Mouse (Mus musculus): ENCODE results near the gene Olfr91. TPM values are rescaled to one million over a fixed set of nuclear protein-coding genes. Genes with fewer than 3 reads are reported as not detected.

Gene Olfr91
- total and polyA plus RNA-seq, 2 experiments from 2014 or later: not detected

DNA sequence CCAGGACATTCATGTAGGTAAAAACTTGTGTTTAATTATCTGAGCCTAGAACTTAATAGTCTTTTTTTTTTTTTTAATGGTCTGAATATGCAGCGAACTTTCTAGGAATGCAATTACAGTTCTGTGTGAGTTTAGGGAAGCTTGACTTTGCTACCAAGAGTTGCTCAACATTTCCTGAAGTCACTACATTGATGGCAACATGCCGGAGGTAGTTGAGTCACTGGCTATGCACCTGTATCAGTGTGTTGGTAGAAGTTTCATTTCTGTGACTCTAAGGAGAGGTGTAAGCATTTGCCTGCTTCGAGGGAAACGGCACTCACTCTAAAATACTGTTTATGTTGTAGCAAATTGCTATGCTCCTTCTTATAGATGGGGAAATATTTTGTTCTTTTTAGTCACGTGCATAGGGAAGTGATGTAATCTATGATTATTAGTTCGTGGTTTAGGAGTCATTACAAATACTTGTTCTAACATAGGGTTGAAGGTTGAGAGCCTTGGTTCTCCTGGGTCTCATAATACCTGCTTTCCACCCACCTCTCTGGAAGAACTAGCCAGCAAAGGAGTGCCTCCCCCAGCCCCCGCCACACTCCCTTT lies 53.3 kb downstream of the Olfr91 start:
- Histone ChIP-seq H3K9ac (peak overlapping the region; percentile 98), H3K4me1 (ENCODE audit: insufficient read depth) (0 out of 2 replicates have a peak, but pooled peaks cover 4% of the 10 kb centered on the region), H3K4me2 (ENCODE audit: low read depth) (peak overlapping the region; percentile 84), H3K4me3 (ENCODE audit: low read depth, low read length) (peak overlapping the region; percentile 95), H3K36me3 (ENCODE audit: insufficient read depth) (no peaks in the 10 kb centered on the region), H3K9me3 (ENCODE audit: low read length) (no peaks in the 10 kb centered on the region), H3K27me3 (ENCODE audit: insufficient read depth, low read length) (no peaks in the 10 kb centered on the region), H3K27ac (ENCODE audit: low read depth, low read length) (peak overlapping the region; percentile 94)
- 62% methylated on average over 7 of the region's 7 CpGs for WGBS
- ATAC-seq: no peak
- no peak for TF ChIP-seq CTCF (IDR thresholded peaks at IDR 0.05; ENCODE audit: low read depth)
- no peak for DNase-seq

Other genes with a start within 250 kb of the Olfr91 start
- gene Trim15, start 231.1 kb downstream of the Olfr91 start, total RNA-seq (2014; rRNA removed): 0.15 and 0.19 TPM in 2 replicates
- gene Trim15, start 231.1 kb downstream of the Olfr91 start, polyA plus RNA-seq (2015; fragmentation: Nextera tagmentation; extraction: Ambion mirVana): 0.23 and 0.31 TPM in 2 replicates
- 0.15 TPM in 1 of 2 replicates, not detected in the other for gene Trim10, start 228.7 kb downstream of the Olfr91 start, total RNA-seq (2014; rRNA removed)
- gene Trim10, start 228.7 kb downstream of the Olfr91 start, polyA plus RNA-seq (2015; fragmentation: Nextera tagmentation; extraction: Ambion mirVana): 0.14 and 0.22 TPM in 2 replicates
- 0.19 TPM in 1 of 2 replicates, not detected in the other for gene Trim40, start 208.2 kb downstream of the Olfr91 start, total RNA-seq (2014; rRNA removed)
- 0.12 TPM in 1 of 2 replicates, not detected in the other for gene Trim40, start 208.2 kb downstream of the Olfr91 start, polyA plus RNA-seq (2015; fragmentation: Nextera tagmentation; extraction: Ambion mirVana)
- not detected in 2 replicates for gene Trim31, start 200.2 kb downstream of the Olfr91 start, total RNA-seq (2014; rRNA removed)
- gene Trim31, start 200.2 kb downstream of the Olfr91 start, polyA plus RNA-seq (2015; fragmentation: Nextera tagmentation; extraction: Ambion mirVana): 0.06 TPM in 1 of 2 replicates, not detected in the other
- gene Rnf39, start 155.4 kb downstream of the Olfr91 start, total RNA-seq (2014; rRNA removed): 1.8 and 2.5 TPM in 2 replicates
- gene Rnf39, start 155.4 kb downstream of the Olfr91 start, polyA plus RNA-seq (2015; fragmentation: Nextera tagmentation; extraction: Ambion mirVana): 1.1 and 2.4 TPM in 2 replicates
- gene Ppp1r11, start 146.5 kb downstream of the Olfr91 start, total RNA-seq (2014; rRNA removed): 72.3 and 82.2 TPM in 2 replicates
- 157 and 183 TPM in 2 replicates for gene Ppp1r11, start 146.5 kb downstream of the Olfr91 start, polyA plus RNA-seq (2015; fragmentation: Nextera tagmentation; extraction: Ambion mirVana)
- 28.6 and 35.0 TPM in 2 replicates for gene Znrd1, start 139.7 kb downstream of the Olfr91 start, total RNA-seq (2014; rRNA removed)
- gene Znrd1, start 139.7 kb downstream of the Olfr91 start, polyA plus RNA-seq (2015; fragmentation: Nextera tagmentation; extraction: Ambion mirVana): 48.8 and 56.5 TPM in 2 replicates
- 2.0 and 3.4 TPM in 2 replicates for gene Znrd1as, start 139.7 kb downstream of the Olfr91 start, total RNA-seq (2014; rRNA removed)
- 2.6 and 3.7 TPM in 2 replicates for gene Znrd1as, start 139.7 kb downstream of the Olfr91 start, polyA plus RNA-seq (2015; fragmentation: Nextera tagmentation; extraction: Ambion mirVana)
- gene 2410137M14Rik, start 117.0 kb downstream of the Olfr91 start, total RNA-seq (2014; rRNA removed): 0.38 TPM in 1 of 2 replicates, not detected in the other
- 0.36 TPM in 1 of 2 replicates, not detected in the other for gene 2410137M14Rik, start 117.0 kb downstream of the Olfr91 start, polyA plus RNA-seq (2015; fragmentation: Nextera tagmentation; extraction: Ambion mirVana)
- 3.5 and 4.2 TPM in 2 replicates for gene H2-M5, start 108.7 kb downstream of the Olfr91 start, total RNA-seq (2014; rRNA removed)
- 0.52 and 1.5 TPM in 2 replicates for gene H2-M5, start 108.7 kb downstream of the Olfr91 start, polyA plus RNA-seq (2015; fragmentation: Nextera tagmentation; extraction: Ambion mirVana)
- 208 and 220 TPM in 2 replicates for gene Zfp57, start 97.1 kb downstream of the Olfr91 start, total RNA-seq (2014; rRNA removed)
- gene Zfp57, start 97.1 kb downstream of the Olfr91 start, polyA plus RNA-seq (2015; fragmentation: Nextera tagmentation; extraction: Ambion mirVana): 113 and 148 TPM in 2 replicates
- not detected in 2 replicates for gene Mog, start 74.9 kb downstream of the Olfr91 start, total RNA-seq (2014; rRNA removed)
- gene Mog, start 74.9 kb downstream of the Olfr91 start, polyA plus RNA-seq (2015; fragmentation: Nextera tagmentation; extraction: Ambion mirVana): 0.53 and 1.1 TPM in 2 replicates
- 353 and 416 TPM in 2 replicates for gene Gabbr1, start 52.3 kb downstream of the Olfr91 start, total RNA-seq (2014; rRNA removed)
- gene Gabbr1, start 52.3 kb downstream of the Olfr91 start, polyA plus RNA-seq (2015; fragmentation: Nextera tagmentation; extraction: Ambion mirVana): 58.1 and 80.1 TPM in 2 replicates
- not detected in 2 replicates for gene Olfr90, start 9.8 kb downstream of the Olfr91 start, total RNA-seq (2014; rRNA removed)
- gene Olfr90, start 9.8 kb downstream of the Olfr91 start, polyA plus RNA-seq (2015; fragmentation: Nextera tagmentation; extraction: Ambion mirVana): not detected in 2 replicates
- gene Olfr92, start 21.8 kb upstream of the Olfr91 start, total RNA-seq (2014; rRNA removed): not detected in 2 replicates
- gene Olfr92, start 21.8 kb upstream of the Olfr91 start, polyA plus RNA-seq (2015; fragmentation: Nextera tagmentation; extraction: Ambion mirVana): not detected in 2 replicates
- gene Olfr93, start 63.2 kb upstream of the Olfr91 start, total RNA-seq (2014; rRNA removed): not detected in 2 replicates
- not detected in 2 replicates for gene Olfr93, start 63.2 kb upstream of the Olfr91 start, polyA plus RNA-seq (2015; fragmentation: Nextera tagmentation; extraction: Ambion mirVana)
- gene Ubd, start 95.6 kb upstream of the Olfr91 start, total RNA-seq (2014; rRNA removed): not detected in 2 replicates
- gene Ubd, start 95.6 kb upstream of the Olfr91 start, polyA plus RNA-seq (2015; fragmentation: Nextera tagmentation; extraction: Ambion mirVana): not detected in 2 replicates
- not detected in 2 replicates for gene Olfr94, start 102.7 kb upstream of the Olfr91 start, total RNA-seq (2014; rRNA removed)
- gene Olfr94, start 102.7 kb upstream of the Olfr91 start, polyA plus RNA-seq (2015; fragmentation: Nextera tagmentation; extraction: Ambion mirVana): not detected in 2 replicates
- gene Olfr95, start 114.8 kb upstream of the Olfr91 start, total RNA-seq (2014; rRNA removed): 0.05 TPM in 1 of 2 replicates, not detected in the other
- gene Olfr95, start 114.8 kb upstream of the Olfr91 start, polyA plus RNA-seq (2015; fragmentation: Nextera tagmentation; extraction: Ambion mirVana): not detected in 2 replicates
- gene Olfr96, start 121.9 kb upstream of the Olfr91 start, total RNA-seq (2014; rRNA removed): not detected in 2 replicates
- not detected in 2 replicates for gene Olfr96, start 121.9 kb upstream of the Olfr91 start, polyA plus RNA-seq (2015; fragmentation: Nextera tagmentation; extraction: Ambion mirVana)
- not detected in 2 replicates for gene Olfr97, start 139.1 kb upstream of the Olfr91 start, total RNA-seq (2014; rRNA removed)
- gene Olfr97, start 139.1 kb upstream of the Olfr91 start, polyA plus RNA-seq (2015; fragmentation: Nextera tagmentation; extraction: Ambion mirVana): not detected in 2 replicates
- not detected in 2 replicates for gene Olfr98, start 165.5 kb upstream of the Olfr91 start, total RNA-seq (2014; rRNA removed)
- gene Olfr98, start 165.5 kb upstream of the Olfr91 start, polyA plus RNA-seq (2015; fragmentation: Nextera tagmentation; extraction: Ambion mirVana): not detected in 2 replicates
- 1.0 and 1.9 TPM in 2 replicates for gene H2-M3, start 171.9 kb upstream of the Olfr91 start, total RNA-seq (2014; rRNA removed)
- 1.5 and 1.7 TPM in 2 replicates for gene H2-M3, start 171.9 kb upstream of the Olfr91 start, polyA plus RNA-seq (2015; fragmentation: Nextera tagmentation; extraction: Ambion mirVana)
- not detected in 2 replicates for gene Olfr99, start 185.2 kb upstream of the Olfr91 start, total RNA-seq (2014; rRNA removed)
- not detected in 2 replicates for gene Olfr99, start 185.2 kb upstream of the Olfr91 start, polyA plus RNA-seq (2015; fragmentation: Nextera tagmentation; extraction: Ambion mirVana)
- not detected in 2 replicates for gene Olfr101, start 206.0 kb upstream of the Olfr91 start, total RNA-seq (2014; rRNA removed)
- not detected in 2 replicates for gene Olfr101, start 206.0 kb upstream of the Olfr91 start, polyA plus RNA-seq (2015; fragmentation: Nextera tagmentation; extraction: Ambion mirVana)
- gene Olfr102, start 218.8 kb upstream of the Olfr91 start, total RNA-seq (2014; rRNA removed): not detected in 2 replicates
- not detected in 2 replicates for gene Olfr102, start 218.8 kb upstream of the Olfr91 start, polyA plus RNA-seq (2015; fragmentation: Nextera tagmentation; extraction: Ambion mirVana)
- gene Olfr103, start 241.4 kb upstream of the Olfr91 start, total RNA-seq (2014; rRNA removed): not detected in 2 replicates
- not detected in 2 replicates for gene Olfr103, start 241.4 kb upstream of the Olfr91 start, polyA plus RNA-seq (2015; fragmentation: Nextera tagmentation; extraction: Ambion mirVana)